Mouse (Mus musculus): ENCODE measurements at regions not wholly inside any gene's neighbourhood (a gene's known extent, or its start where the extent isn't known, plus 50 kb on each side); places are given as distances from the start of the nearest gene placed in this dataset.

GRCm38 (mm10) chr15:36719241-36719640 lies 288.3 kb downstream of the Zfp706 start:
- DNase-seq (ENCODE audit: low read depth, low spot score) = no peak

- DNase-seq (ENCODE audit: low read depth, low spot score) = no peak
These were observed 289.7 kb downstream of the Zfp706 start for GRCm38 (mm10) chr15:36717835-36718234.

GRCm38 (mm10) chr15:36716686-36717038 lies 290.9 kb downstream of the Zfp706 start:
- DNase-seq (ENCODE audit: low read depth, low spot score) = no peak

GRCm38 (mm10) chr15:36715745-36716685 lies 291.6 kb downstream of the Zfp706 start:
- DNase-seq (ENCODE audit: low read depth, low spot score) = peak; percentile 64

- DNase-seq (ENCODE audit: low read depth, low spot score) = no peak
These were observed 292.4 kb downstream of the Zfp706 start for GRCm38 (mm10) chr15:36715159-36715558.

GRCm38 (mm10) chr15:36709788-36710187 lies 297.8 kb downstream of the Zfp706 start:
- DNase-seq (ENCODE audit: low read depth, low spot score) = no peak

- DNase-seq (ENCODE audit: low read depth, low spot score) = peak; percentile 82
These were observed 299.1 kb downstream of the Zfp706 start for GRCm38 (mm10) chr15:36708471-36708870.

GRCm38 (mm10) chr15:36705990-36706389 lies 301.6 kb downstream of the Zfp706 start:
- DNase-seq (ENCODE audit: low read depth, low spot score) = no peak

- no peak for DNase-seq (ENCODE audit: low read depth, low spot score)
These were observed 302.2 kb downstream of the Zfp706 start for GRCm38 (mm10) chr15:36705391-36705790.

- DNase-seq (ENCODE audit: low read depth, low spot score) = no peak
These were observed 305.7 kb downstream of the Zfp706 start for GRCm38 (mm10) chr15:36701846-36702245.

GRCm38 (mm10) chr15:36700196-36700595 lies 307.4 kb downstream of the Zfp706 start:
- DNase-seq (ENCODE audit: low read depth, low spot score) = no peak

- DNase-seq (ENCODE audit: low read depth, low spot score) = no peak
These were observed 312.1 kb downstream of the Zfp706 start for GRCm38 (mm10) chr15:36695199-36696129.

- DNase-seq (ENCODE audit: low read depth, low spot score) = no peak
These were observed 316.4 kb downstream of the Zfp706 start for GRCm38 (mm10) chr15:36691002-36691652.

- no peak for DNase-seq (ENCODE audit: low read depth, low spot score)
These were observed 317.7 kb downstream of the Zfp706 start for GRCm38 (mm10) chr15:36689881-36690280.

- peak; percentile 44 for DNase-seq (ENCODE audit: low read depth, low spot score)
These were observed 318.3 kb downstream of the Zfp706 start for GRCm38 (mm10) chr15:36689301-36689700.

- peak; percentile 65 for DNase-seq (ENCODE audit: low read depth, low spot score)
These were observed 319.4 kb downstream of the Zfp706 start for GRCm38 (mm10) chr15:36688051-36688754.

GRCm38 (mm10) chr15:36684684-36685083 lies 322.9 kb downstream of the Zfp706 start:
- DNase-seq (ENCODE audit: low read depth, low spot score) = no peak

GRCm38 (mm10) chr15:36682832-36683231 lies 324.7 kb downstream of the Zfp706 start:
- no peak for DNase-seq (ENCODE audit: low read depth, low spot score)

GRCm38 (mm10) chr15:36682159-36682558 lies 325.4 kb downstream of the Zfp706 start:
- no peak for DNase-seq (ENCODE audit: low read depth, low spot score)

- DNase-seq (ENCODE audit: low read depth, low spot score) = no peak
These were observed 327.0 kb downstream of the Zfp706 start for GRCm38 (mm10) chr15:36680361-36681140.
